Mouse (Mus musculus): Measurements from ENCODE around the gene Fgf18.

Fgf18 gene

DNA sequence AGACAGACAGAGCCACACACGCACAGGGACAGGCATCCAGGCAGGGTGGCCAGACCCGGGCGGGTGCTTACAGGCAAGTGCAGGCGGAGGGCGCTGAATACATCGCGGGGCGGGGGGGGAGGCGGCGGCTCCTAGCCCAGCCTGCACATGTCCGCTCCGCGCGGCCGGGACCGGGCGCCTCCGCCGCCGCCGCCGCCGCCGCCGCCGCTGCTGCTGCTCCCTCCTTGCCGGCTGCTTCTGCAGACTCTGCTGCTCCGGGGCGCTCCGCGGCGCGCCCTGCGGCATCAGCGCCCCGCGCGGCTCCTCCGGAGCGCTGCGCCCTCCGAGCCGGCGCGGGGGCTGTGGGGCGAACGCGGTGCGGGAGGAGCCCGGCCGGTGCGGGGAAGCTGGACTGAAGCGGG lies at the start of gene Fgf18:
Gene Fgf18 (minus strand): TSS at position 230 of the 401 bp plus-strand sequence.
- DNase-seq (ENCODE audit: low spot score), result no peak

DNA sequence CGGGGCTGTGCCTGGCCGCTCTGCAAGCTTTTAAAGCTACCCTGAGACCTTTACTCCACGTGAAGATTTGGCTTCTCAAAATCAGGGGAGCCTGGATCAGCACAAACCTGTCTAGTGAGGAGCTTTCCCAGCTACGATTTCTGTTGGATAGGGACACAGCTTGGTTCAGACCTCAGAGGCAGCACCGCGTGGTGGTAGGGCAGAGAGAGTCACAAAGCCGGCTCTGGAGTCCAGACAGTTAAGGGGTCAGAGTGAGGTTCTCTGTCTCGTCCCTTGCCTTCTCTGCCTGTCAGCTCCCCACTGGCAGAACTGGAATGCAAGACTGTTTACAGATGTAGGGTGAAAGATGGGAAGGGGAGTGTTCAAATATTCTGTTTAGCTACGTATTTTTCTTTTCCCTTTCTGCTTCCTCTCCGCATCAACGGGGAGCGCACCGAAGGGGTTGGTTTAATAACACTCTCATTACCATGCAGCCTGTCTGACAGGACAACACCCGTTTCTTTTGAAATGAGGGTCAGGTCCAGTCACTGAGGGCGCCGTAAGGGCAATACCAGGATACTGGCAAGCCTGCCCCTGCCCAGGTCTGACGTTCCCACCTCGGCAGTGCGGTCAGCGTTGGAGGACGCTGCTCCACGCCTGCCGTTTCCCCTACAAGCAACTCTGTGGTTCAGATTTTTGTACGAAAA lies 49.4 kb upstream of the Fgf18 start:
- no peak for DNase-seq (ENCODE audit: low spot score)

DNA sequence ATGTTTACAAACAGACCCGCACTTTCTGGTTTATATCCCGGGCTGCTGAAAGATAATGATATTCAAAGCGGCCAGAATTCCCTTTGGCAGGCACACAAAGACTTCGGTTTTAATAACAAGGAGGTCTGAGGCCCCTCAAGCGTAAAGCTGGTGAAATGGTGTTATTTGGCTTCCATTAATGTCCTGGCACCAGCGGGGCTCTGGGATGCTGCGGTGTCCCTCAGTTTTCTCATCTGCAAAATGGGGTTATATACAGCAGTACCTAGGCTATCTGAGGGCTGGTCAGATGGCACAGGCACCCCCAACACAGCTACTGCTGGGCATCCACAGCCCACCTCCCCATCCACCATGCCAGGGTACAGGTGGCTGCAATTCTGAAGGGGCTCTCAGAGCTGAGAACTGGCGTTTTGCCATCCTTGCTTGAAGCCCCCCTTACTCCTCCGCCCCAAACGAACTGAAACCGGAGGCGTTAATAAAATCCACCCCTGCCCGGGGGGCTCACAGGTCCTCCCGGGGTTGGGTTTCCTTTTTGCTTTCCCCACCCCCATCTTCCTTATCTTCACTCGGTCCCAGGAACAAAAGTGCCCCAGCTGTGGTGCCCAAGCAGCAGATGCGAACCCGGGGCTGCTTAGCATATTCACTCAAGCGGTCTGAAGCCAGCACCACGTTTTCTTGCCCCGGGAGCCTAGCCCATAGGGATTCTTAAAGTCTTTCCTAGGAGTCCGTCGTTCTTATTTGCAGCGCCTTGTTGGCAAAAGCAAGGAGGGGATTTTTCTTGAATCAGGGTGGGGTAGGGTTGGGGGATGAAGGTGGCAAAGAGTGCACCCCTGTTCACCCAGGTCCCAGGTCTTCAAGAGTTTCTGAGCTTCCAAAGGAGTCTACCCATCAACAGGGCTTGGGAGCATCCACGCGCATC lies 48.6 kb upstream of the Fgf18 start:
- no peak for DNase-seq (ENCODE audit: low spot score)

DNA sequence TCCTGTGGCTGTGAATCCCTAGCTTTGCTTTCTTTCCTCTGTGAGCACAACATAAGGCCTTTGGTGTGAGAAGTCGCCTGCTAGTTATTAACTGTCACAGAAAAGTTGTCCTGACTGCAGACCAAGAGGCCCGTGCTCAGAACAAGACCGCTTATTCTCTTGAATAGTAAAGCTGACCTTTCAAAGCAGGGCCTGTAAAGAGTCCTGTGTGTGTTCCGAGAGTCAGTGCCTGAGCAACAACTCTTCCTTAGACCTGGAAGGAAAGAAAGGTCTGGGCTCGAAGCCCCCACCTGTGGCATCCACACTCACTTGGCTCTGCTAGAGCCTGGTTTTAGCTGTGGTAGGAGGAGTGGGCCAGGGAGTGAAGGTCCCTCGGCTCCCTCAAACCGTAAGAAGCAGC lies 47.9 kb upstream of the Fgf18 start:
- no peak for DNase-seq (ENCODE audit: low spot score)

GRCm38 (mm10) chr11:33193695-33194094 lies 46.5 kb upstream of the Fgf18 start:
- DNase-seq (ENCODE audit: low spot score), result no peak

- no peak for DNase-seq (ENCODE audit: low spot score)
Measured at GRCm38 (mm10) chr11:33181804-33182203, 34.6 kb upstream of the Fgf18 start.

DNA sequence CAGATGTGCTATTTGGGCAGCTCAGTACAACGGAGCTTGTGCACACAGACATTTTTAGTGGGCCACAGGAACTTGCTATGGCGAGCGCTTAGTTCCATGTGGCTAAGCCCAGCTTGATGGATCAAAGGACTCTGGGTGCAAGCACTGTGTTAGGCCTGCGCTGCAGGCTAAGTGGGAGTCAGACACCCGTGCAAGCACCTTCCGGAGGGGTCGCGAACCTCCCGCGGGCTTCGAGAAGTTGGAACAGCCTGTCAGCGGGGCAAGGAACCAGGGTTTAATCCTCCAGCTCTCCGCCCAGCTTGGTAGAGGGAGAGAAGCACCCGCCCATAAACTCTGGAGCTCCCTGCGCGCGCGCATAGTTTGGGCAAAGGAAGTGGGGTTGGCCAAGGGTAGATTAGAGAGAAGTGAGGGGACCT lies 33.5 kb upstream of the Fgf18 start:
- no peak for DNase-seq (ENCODE audit: low spot score)

DNA sequence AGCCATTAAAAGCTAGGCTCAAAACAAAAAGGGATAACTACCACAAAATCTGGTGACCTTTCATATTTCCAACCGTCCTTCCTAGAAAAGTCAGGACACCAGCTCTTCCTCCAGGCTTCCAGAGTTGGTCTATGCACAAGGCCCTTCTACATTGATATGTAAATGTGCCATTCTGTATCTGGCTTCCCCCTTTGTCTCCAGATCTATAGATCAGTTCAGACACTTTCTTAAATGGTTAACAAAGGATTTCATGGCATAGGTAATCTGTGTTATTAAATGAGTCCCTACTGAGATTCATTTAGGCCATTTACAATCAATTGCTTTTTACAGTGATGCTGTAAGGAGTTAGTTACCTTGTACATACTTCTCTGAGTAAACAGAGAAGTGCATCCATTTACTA lies 32.6 kb upstream of the Fgf18 start:
- no peak for DNase-seq (ENCODE audit: low spot score)

GRCm38 (mm10) chr11:33176525-33177245 lies 29.5 kb upstream of the Fgf18 start:
- DNase-seq (ENCODE audit: low spot score), result peak; percentile 37

DNA sequence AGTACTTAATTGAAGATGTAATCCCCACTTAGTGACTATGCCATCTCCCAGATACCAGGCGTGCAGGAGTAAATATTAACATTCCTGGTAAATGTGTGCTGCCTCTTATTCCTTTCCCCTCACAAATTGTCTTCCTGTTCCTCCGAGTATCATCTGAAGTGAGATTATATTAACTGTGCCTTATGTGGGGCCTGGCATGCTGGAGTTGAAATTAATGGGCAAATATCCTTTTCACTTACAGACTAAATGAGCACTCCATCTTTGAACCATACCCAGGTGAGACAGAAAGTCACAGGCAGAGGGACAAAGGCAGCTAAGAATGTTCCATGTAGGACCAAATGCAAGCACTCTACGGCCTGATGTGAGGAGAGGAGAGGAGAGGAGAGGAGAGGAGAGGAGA lies 28.6 kb upstream of the Fgf18 start:
- DNase-seq (ENCODE audit: low spot score), result no peak

DNA sequence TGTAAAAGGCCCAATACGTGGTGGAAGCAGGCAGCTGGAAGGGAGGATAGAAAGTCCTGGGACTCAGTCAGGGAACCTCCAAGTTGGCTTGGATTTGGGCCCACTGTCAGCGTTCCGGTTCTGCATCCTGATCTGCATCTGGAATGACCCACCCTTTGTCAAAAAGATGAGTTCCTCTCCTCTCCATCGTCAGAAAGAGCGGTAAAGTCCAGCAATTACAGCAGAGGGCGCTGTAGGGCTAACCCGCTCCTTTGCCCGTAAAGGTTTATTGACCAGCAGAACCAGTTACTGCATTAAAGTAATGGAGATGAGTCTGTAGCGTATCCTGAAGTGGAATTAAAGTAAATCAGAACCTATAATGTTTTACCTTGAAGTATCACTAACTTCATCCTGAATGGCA lies 23.3 kb upstream of the Fgf18 start:
- peak; percentile 60 for DNase-seq (ENCODE audit: low spot score)

DNA sequence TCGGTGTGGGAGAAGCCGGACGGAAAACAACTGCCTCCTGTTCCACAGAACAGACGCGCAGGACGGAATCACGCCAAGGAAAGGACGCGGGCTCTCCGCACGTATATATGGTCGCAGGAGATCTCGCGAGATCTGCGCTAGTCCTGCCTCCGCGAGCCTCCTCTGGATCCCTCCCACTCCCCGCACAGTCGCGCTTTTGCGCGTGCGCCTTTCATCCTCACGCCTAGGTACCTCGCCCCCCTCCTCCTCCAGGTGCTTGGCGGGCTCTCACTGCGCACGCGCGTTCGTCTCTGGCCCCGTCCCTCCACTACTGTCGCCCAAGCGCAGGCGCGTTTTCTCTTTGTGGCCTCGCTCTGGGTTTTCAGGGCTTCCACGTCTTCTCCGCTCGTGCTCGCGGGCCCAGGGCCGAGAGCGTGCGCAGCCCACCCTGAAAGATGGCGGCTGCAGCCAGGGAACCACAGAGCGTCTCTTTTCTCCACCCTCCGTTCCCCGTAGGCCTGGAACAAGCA lies 15.9 kb upstream of the Fgf18 start, which contains the start of gene Npm1:
Gene Npm1 (minus strand): TSS at position 209 of the 509 bp plus-strand sequence.
- DNase-seq (ENCODE audit: low spot score), result peak; percentile 100

- DNase-seq (ENCODE audit: low spot score), result peak; percentile 68
Measured at GRCm38 (mm10) chr11:33162211-33162997, 15.2 kb upstream of the Fgf18 start.

DNA sequence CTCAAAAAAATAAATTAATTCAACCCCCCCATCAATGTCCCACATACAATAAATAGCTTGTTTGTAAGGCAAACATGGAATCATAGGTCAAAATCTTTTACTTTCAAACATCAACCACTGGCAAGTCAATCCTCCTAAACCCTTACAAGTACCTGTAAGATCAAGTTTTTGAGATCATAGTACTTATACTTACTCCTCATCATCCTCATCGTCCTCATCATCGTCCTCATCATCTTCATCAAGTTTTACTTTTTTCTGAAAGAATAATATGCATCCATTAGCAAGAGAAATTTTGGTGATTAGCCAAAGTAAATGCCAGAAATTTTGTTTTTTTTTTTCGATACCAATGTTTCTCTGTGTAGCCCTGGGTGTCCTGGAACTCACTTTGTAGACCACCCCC lies 12.5 kb upstream of the Fgf18 start:
- DNase-seq (ENCODE audit: low spot score), result no peak

DNA sequence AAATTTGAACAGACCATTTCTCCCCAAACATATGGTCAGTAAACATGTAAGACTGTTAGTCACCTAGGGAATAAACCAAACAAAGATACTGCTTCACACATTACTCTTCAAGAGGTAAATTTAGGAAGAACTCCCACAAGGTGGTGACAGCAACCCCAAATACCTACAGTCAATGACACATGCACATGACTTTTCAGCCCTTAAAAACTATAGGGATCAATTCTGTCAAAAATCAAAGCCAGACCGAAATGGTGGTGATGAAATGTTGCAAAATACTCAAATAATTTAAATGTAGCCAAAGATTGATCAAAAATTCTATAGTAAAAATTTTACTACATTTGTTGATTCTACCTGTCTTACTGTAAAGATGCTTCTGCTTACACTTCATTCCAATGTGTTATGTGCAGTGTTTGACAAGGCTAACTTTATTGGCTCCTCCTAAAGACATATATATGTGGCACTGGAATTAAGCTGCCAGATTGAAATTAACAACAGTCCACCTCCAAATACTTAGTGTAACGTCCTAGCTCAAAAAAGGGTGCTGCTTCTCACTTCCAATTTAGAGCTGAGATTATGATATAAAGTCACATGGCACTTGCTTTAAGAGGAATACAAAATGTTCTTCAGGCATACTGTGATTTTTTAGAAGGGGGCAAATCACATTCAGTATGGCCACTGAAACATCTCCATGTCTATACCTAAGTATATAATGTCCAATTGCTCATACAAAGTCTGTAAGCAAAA lies 10.4 kb upstream of the Fgf18 start:
- no peak for DNase-seq (ENCODE audit: low spot score)

DNA sequence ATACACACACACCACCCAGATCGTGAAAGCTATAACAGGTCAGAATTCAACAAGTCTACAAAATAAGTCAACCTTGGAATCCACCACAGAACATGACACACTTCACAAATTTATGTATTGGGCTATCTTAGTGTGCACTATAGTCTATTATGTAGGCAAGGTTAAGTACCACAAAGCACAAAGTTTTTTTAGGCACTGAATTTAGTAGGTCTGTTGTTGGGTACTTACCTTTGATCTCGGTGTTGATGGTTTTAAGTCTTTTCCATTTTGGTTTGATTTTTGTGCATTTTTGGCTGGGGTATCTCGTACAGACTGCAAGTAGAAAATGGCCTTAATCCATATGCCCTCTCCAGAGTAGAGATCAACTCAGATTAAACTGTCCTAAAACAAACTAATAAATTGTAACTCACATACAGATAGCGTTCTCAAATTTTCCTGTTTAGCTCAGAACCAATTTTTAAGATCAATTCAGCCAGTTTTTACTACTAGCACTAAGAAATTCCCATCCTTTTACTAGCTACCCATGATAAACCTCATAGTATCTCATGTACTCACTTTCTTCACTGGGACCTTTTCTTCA lies 9.3 kb upstream of the Fgf18 start:
- no peak for DNase-seq (ENCODE audit: low spot score)

- no peak for DNase-seq (ENCODE audit: low spot score)
Measured at GRCm38 (mm10) chr11:33154459-33154858, 7.3 kb upstream of the Fgf18 start.

- DNase-seq (ENCODE audit: low spot score), result no peak
Measured at GRCm38 (mm10) chr11:33152997-33153396, 5.8 kb upstream of the Fgf18 start.

GRCm38 (mm10) chr11:33151780-33152145 lies 4.6 kb upstream of the Fgf18 start:
- DNase-seq (ENCODE audit: low spot score), result no peak

DNA sequence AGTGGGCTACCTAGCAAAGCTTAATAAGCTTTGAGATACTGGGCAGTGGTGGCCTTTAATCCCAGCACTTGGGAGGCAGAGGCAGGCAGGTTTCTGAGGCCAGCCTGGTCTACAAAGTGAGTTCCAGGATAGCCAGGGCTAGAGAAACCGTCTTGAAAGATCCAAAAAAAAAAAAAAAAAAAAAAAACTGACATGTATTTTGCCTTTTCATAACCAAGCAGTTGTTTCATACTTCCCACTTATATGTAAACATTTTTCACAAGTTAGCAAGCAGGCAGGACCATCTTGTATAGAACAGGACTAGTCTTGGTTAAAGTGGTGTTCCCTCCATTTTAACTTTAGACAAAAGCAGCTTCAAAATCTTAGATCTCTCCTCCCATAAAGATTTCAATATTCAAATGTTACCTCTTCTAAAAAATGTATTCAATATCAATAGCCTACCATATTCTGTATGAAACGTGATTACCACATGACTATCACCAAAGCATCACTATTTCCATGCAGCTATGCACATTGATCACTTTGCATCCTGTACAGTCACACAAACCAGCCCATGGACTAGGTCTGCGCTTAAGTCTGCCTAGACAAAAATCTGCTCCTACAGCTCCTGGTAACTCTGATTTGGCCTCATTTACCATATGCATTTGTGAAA lies 4.1 kb upstream of the Fgf18 start:
- DNase-seq (ENCODE audit: low spot score), result no peak

Data from urinary bladder, postnatal 14 days (tissue).